19 mouse cellular contexts compared by ENCODE assay signal in the genomic region with DNA sequence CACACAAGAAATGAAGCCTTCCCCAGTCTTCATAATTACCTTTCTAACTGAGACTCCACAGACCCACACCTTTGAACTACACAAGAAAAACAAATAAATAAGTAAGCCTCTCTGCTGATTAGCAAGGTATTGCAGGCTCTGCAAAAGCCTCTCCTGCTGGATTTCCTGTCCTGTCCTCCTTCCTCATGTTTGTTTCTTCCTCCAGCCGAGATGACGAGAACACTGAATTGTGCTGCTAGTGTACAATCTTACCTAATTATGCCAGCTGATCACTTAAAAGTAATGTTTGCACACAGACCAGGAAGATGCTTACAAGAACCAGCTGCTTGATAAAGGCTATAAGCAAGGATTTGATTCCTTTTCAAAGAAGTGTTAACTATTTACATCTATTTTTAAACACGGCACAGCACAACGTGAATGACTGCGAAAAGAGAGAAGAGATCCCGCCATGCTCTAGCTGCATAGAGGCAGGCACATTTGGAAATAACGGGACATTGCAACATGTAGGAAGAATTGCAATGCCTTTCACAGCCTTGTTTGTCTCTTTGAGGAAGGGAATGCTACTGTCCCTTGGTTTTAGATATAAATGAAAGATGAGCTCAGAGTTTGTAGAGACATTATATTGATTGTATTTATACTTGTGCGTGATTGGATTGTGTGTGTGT.
A peak's percentile ranks its signal among the peaks of the same experiment; 100 is the strongest.
DNase-seq lines count a peak whose midpoint lies in the region; ATAC-seq and TF ChIP-seq lines count a peak whose summit lies in the region.
"Had no signal": no experiment of that assay in that cellular context is flagged by ENCODE, and none has a peak within 500 bp of the region (broad histone marks: within the 10 kb centered on the region; RNA-seq: fewer than 3 reads in every experiment).

No protein-coding gene starts in this region.

- ATAC-seq in lung, postnatal 0 days = no peak; the same call in 1 of the 2 replicates
- ATAC-seq in midbrain, postnatal 0 days (ENCODE audit: low FRiP score) = no peak
- no peak for ATAC-seq in midbrain, embryonic 13.5 days
- peak; percentile 46; the same call in 1 of the 2 replicates for ATAC-seq in megakaryocyte progenitor cell, adult 5-6 weeks (replicated peaks; ENCODE audit: poor library complexity)
- no peak for ATAC-seq in hindbrain, embryonic 13.5 days (ENCODE audit: low FRiP score)
- ATAC-seq: activated CD4-positive, CD25-positive, alpha-beta regulatory T cell, adult 4 months; forebrain, embryonic 14.5 days; hindbrain, embryonic 16.5 days had no signal

- 47% methylated on average over 8 of the region's 8 CpGs for WGBS in lung, postnatal 0 days
- WGBS in midbrain, postnatal 0 days = 66% methylated on average over 8 of the region's 8 CpGs
- 82% methylated on average over 8 of the region's 8 CpGs for WGBS in midbrain, embryonic 13.5 days
- 90% methylated on average over 8 of the region's 8 CpGs for WGBS in hindbrain, embryonic 13.5 days

- TF ChIP-seq CTCF in lung, postnatal 0 days (IDR thresholded peaks at IDR 0.05) = no peak
- TF ChIP-seq CTCF in midbrain, postnatal 0 days (IDR thresholded peaks at IDR 0.05) = no peak

- no peak overlapping the region for H3K9ac ChIP-seq in lung, postnatal 0 days (replicated peaks; ENCODE audit: low read depth)
- no peak overlapping the region for H3K9ac ChIP-seq in midbrain, postnatal 0 days (replicated peaks; ENCODE audit: low read length, poor library complexity, severe bottlenecking)
- no peak overlapping the region for H3K9ac ChIP-seq in midbrain, embryonic 13.5 days (replicated peaks)
- no peak overlapping the region for H3K9ac ChIP-seq in hindbrain, embryonic 13.5 days
- H3K9ac ChIP-seq: hindbrain, embryonic 12.5 days had no signal

- peak; percentile 60 for DNase-seq in lung, postnatal 0 days (ENCODE audit: low spot score)
- DNase-seq in lung, postnatal 10 days = no peak
- DNase-seq in midbrain, postnatal 0 days (ENCODE audit: low spot score) = no peak
- DNase-seq: adrenal gland, adult 8-10 months; adrenal gland, postnatal 25 days; cerebellum, adult 18-20 months; cerebellum, adult 9-10 months; cerebellum, postnatal 14 days; gastrocnemius, postnatal 25 days; heart, adult 2 months had no signal

- no peak overlapping the region for H3K4me2 ChIP-seq in lung, postnatal 0 days (replicated peaks; ENCODE audit: low read depth, low read length)
- H3K4me2 ChIP-seq in midbrain, postnatal 0 days (ENCODE audit: low read depth, low read length, poor library complexity, severe bottlenecking) = no peak overlapping the region
- H3K4me2 ChIP-seq in midbrain, embryonic 13.5 days (replicated peaks) = no peak overlapping the region
- no peak overlapping the region for H3K4me2 ChIP-seq in hindbrain, embryonic 13.5 days
- H3K4me2 ChIP-seq: heart, embryonic 11.5 days; hindbrain, embryonic 12.5 days had no signal

- H3K27ac ChIP-seq in lung, postnatal 0 days (ENCODE audit: low read length) = no peak overlapping the region
- H3K27ac ChIP-seq in midbrain, postnatal 0 days (ENCODE audit: low read depth, low read length) = peak overlapping the region; percentile 38; the same call in 1 of the 2 replicates
- no peak overlapping the region for H3K27ac ChIP-seq in midbrain, embryonic 13.5 days
- no peak overlapping the region for H3K27ac ChIP-seq in hindbrain, embryonic 13.5 days
- H3K27ac ChIP-seq: forebrain, embryonic 10.5 days; heart, adult 2 months; hindbrain, embryonic 12.5 days had no signal

- no peaks in the 10 kb centered on the region for H3K9me3 ChIP-seq in lung, postnatal 0 days (ENCODE audit: low read length)
- H3K9me3 ChIP-seq in midbrain, postnatal 0 days (ENCODE audit: low read length) = no peaks in the 10 kb centered on the region
- H3K9me3 ChIP-seq in midbrain, embryonic 13.5 days = no peaks in the 10 kb centered on the region
- H3K9me3 ChIP-seq in hindbrain, embryonic 13.5 days = no peaks in the 10 kb centered on the region
- H3K9me3 ChIP-seq: forebrain, embryonic 10.5 days; hindbrain, embryonic 12.5 days had no signal

- H3K36me3 ChIP-seq in lung, postnatal 0 days (ENCODE audit: insufficient read depth, low read length) = no peaks in the 10 kb centered on the region
- no peaks in the 10 kb centered on the region for H3K36me3 ChIP-seq in midbrain, postnatal 0 days (ENCODE audit: insufficient read depth, low read length)
- no peaks in the 10 kb centered on the region for H3K36me3 ChIP-seq in midbrain, embryonic 13.5 days
- no peaks in the 10 kb centered on the region for H3K36me3 ChIP-seq in hindbrain, embryonic 13.5 days
- H3K36me3 ChIP-seq: forebrain, embryonic 10.5 days; hindbrain, embryonic 12.5 days had no signal

- no peaks in the 10 kb centered on the region for H3K4me1 ChIP-seq in lung, postnatal 0 days (ENCODE audit: insufficient read depth, low read depth, low read length)
- no peaks in the 10 kb centered on the region; the same call in 1 of the 2 replicates for H3K4me1 ChIP-seq in midbrain, postnatal 0 days (ENCODE audit: insufficient read depth, low read length)
- H3K4me1 ChIP-seq in midbrain, embryonic 13.5 days (replicated peaks) = peaks cover 9% of the 10 kb centered on the region
- peaks cover 8% of the 10 kb centered on the region for H3K4me1 ChIP-seq in hindbrain, embryonic 13.5 days (replicated peaks)

- no peaks in the 10 kb centered on the region for H3K27me3 ChIP-seq in lung, postnatal 0 days (replicated peaks; ENCODE audit: insufficient read depth, low read length)
- no peaks in the 10 kb centered on the region for H3K27me3 ChIP-seq in midbrain, postnatal 0 days (ENCODE audit: insufficient read depth, low read length)
- no peaks in the 10 kb centered on the region for H3K27me3 ChIP-seq in midbrain, embryonic 13.5 days
- H3K27me3 ChIP-seq in hindbrain, embryonic 13.5 days = no peaks in the 10 kb centered on the region
- H3K27me3 ChIP-seq: hindbrain, embryonic 12.5 days had no signal

- no peak for TF ChIP-seq EP300 in lung, postnatal 0 days (IDR thresholded peaks at IDR 0.05)

- no peak overlapping the region for H3K4me3 ChIP-seq in lung, postnatal 0 days (ENCODE audit: low read depth, low read length)
- H3K4me3 ChIP-seq in midbrain, postnatal 0 days (ENCODE audit: low read depth, low read length) = no peak overlapping the region
- H3K4me3 ChIP-seq in midbrain, embryonic 13.5 days (replicated peaks) = no peak overlapping the region
- no peak overlapping the region for H3K4me3 ChIP-seq in hindbrain, embryonic 13.5 days
- H3K4me3 ChIP-seq: forebrain, embryonic 10.5 days; heart, adult 2 months; hindbrain, embryonic 12.5 days had no signal
